Mouse (Mus musculus) intestine, embryonic 14.5 days (tissue): ENCODE measurements at regions not wholly inside any gene's neighbourhood (a gene's known extent, or its start where the extent isn't known, plus 50 kb on each side); places are given as distances from the start of the nearest gene placed in this dataset.
A peak's percentile ranks its signal among the peaks of the same experiment; 100 is the strongest.

Source experiments
- ATAC-seq: fragments of 200-750 bp; cut with Nextera tagmentation; replicated peaks from 2 replicates; pipeline ENCODE4 v1.8.0; 2017; ENCODE audit warnings: low read depth, moderate number of reproducible peaks, moderate TSS enrichment, moderate library complexity; ENCODE audit not compliant: low FRiP score, low TSS enrichment
- DNase-seq: peaks from one replicate; pipeline ENCODE4 v3.0.0-alpha.2; 2018; ENCODE audit warnings: low spot score
- H3K27ac ChIP-seq: fragments of 300-500 bp; sonication (generic); 2 replicates; pipeline ENCODE4 v1.5.1; 2014; ENCODE audit warnings: low read depth, mild to moderate bottlenecking, control low read depth
- H3K27me3 ChIP-seq: fragments of 300-500 bp; sonication (generic); replicated peaks from 2 replicates; pipeline ENCODE4 v1.6.1; 2014; ENCODE audit warnings: low read length, control low read depth; ENCODE audit not compliant: control insufficient read depth, insufficient read depth
- H3K36me3 ChIP-seq: fragments of 300-500 bp; sonication (generic); 2 replicates; pipeline ENCODE4 v1.6.1; 2014; ENCODE audit warnings: low read length, control low read depth; ENCODE audit not compliant: control insufficient read depth, insufficient read depth
- H3K4me1 ChIP-seq: fragments of 300-500 bp; sonication (generic); replicated peaks from 2 replicates; pipeline ENCODE4 v1.6.1; 2014; ENCODE audit warnings: low read length, control low read depth, mixed read lengths; ENCODE audit not compliant: control insufficient read depth, insufficient read depth
- H3K4me2 ChIP-seq: fragments of 300-500 bp; sonication (generic); 2 replicates; pipeline ENCODE4 v1.6.1; 2014; ENCODE audit warnings: low read length
- H3K4me3 ChIP-seq: fragments of 300-500 bp; sonication (generic); 2 replicates; pipeline ENCODE4 v1.5.1; 2014; ENCODE audit warnings: low read depth, low read length, control low read depth, mixed read lengths
- H3K9ac ChIP-seq: fragments of 300-500 bp; sonication (generic); 2 replicates; pipeline ENCODE4 v1.6.1; 2014; ENCODE audit warnings: mild to moderate bottlenecking, low read length
- H3K9me3 ChIP-seq: fragments of 300-500 bp; sonication (generic); 2 replicates; pipeline ENCODE4 v1.6.1; 2016; ENCODE audit warnings: low read length, control low read depth; ENCODE audit not compliant: control insufficient read depth
- WGBS: fragments of 180-500 bp; shearing (Covaris S2); extraction: QIAGEN DNeasy Blood & Tissue Kit; methylation state at CpG from one replicate; pipeline ENCODE4 v1.1.7; 2014; 5-methylcytosine and 5-hydroxymethylcytosine counted together

DNA sequence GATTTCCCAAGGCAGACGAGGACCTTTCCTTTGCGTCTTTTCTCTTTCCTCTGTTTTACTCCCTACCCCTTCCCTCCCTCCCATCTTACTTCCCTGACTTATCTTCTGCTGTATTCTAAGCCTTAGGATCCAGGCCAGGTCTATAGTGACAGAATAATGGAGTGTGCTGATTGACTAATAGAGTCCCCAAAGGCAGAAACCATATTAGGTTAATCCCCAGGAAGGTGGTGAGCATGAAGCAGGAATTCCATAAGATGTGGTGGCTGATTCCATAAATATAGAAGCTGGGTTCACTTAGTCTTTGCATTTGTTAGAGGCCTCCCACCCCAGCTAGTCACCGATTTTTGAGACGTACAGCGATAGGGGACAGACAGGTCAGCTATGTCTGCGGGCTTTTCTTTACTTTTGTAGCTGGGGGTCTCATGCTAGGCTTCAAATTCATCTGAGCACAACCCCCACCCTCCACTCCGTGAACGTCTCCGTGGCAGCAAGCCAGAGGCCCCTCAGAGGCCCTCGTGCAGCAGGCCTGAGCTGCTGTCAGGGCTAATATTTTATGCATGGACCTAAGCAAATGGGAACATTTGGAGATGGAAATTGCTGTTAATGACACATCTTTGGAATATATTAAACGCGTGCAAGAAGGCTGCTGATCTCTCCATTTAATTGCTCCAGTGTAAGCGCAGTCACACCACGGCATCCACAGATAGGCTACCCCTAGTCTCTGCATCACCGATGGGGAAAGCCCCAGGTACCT lies 145.8 kb upstream of the Rtl1 start:
- no peaks in the 10 kb centered on the region for H3K27me3 ChIP-seq
- no peak; the same call in 1 of the 2 replicates for ATAC-seq
- peaks cover 51% of the 10 kb centered on the region for H3K4me1 ChIP-seq
- WGBS = 35% methylated on average over 15 of the region's 15 CpGs
- DNase-seq = peak; percentile 72
- no peak overlapping the region for H3K4me2 ChIP-seq
- H3K36me3 ChIP-seq = peaks cover 28% of the 10 kb centered on the region
- H3K9me3 ChIP-seq = no peaks in the 10 kb centered on the region
- H3K27ac ChIP-seq = peak overlapping the region; percentile 79
- no peak overlapping the region for H3K9ac ChIP-seq
- H3K4me3 ChIP-seq = no peak overlapping the region

DNA sequence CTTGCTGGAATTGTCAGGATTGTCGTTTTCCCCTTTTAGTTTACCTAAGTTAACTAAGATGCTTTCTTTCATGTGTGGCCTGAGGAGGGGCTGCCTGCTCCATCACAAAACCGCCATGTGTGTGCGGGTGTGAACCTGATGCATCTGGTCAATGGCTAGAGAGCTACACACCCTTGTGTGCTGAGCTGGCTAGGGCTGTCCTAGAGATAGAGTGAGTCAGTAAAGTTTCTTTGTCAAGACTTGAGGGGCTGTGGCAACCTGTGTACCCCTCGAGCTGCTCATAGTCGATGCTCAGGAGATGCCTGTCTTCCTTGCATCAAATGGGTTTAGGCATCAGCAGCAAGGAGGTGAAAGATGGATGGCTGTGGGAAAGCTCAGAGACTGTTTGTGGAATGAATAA lies 147.1 kb upstream of the Rtl1 start:
- DNase-seq (peak; percentile 50), ATAC-seq (no peak)
- WGBS = 66% methylated on average over 5 of the region's 5 CpGs
- Histone ChIP-seq H3K9me3 (no peaks in the 10 kb centered on the region), H3K36me3 (peaks cover 21% of the 10 kb centered on the region), H3K4me3 (no peak overlapping the region), H3K9ac (no peak overlapping the region), H3K27me3 (no peaks in the 10 kb centered on the region), H3K27ac (peak overlapping the region; percentile 79; the same call in 1 of the 2 replicates), H3K4me2 (no peak overlapping the region), H3K4me1 (peaks cover 51% of the 10 kb centered on the region)

DNA sequence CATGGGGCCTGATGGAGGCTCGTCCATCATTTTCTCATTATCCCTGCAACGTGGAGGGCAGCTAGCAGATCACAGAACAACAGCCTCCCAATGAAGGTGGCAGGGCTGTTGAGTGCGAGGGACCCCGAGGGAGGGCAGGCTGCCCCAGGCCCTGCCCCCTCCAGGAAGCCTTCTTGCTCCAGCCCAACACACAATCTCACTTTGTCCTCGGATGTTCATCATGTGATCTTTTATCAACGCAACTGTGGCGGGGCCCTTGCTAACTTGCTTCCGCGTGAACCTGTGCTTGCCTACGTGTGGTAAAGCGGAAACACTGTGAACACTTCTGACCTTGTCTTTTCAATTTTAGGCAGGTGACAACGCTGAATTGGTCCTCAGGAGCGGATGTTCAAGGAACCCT lies 147.6 kb upstream of the Rtl1 start:
- Histone ChIP-seq H3K27ac (peak overlapping the region; percentile 79), H3K9ac (no peak overlapping the region), H3K9me3 (no peaks in the 10 kb centered on the region), H3K27me3 (no peaks in the 10 kb centered on the region), H3K4me3 (no peak overlapping the region), H3K4me2 (no peak overlapping the region), H3K36me3 (peaks cover 15% of the 10 kb centered on the region), H3K4me1 (peaks cover 51% of the 10 kb centered on the region)
- WGBS = 69% methylated on average over 13 of the region's 13 CpGs
- ATAC-seq (no peak), DNase-seq (peak; percentile 51)

DNA sequence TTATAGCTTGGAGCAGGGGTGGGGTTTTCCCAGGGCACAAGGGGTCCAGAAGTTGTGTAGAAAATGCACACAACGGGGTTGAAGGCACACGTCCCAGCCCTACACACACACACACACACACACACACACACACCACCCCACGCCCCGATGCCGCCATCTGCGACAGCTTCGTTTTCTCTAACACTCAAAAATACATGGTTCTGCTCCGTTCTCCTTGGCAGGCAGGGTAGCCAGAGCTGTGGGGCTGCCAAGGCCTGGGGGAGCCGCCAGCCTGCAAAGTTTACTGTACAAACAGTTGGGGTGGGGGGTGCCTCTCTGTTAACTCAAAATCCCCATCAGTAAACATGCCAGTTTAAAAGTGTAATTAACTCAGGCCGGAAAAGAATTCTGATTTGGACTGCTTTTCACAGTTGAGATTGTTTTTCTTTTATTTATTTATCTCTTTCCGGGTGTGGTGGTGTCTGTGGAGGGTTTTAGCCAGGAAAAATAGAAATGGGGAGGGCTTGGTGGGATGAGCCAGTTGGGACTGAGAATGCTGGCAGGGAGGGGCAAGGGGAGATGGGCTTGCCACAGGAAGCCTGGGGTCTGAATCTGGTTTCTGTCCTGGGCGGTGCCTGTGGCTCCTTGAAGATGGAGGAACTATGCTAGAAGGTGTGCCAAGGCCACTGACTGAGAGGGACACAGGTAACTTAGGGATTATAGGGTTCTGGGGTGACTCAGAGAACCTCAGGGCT lies 148.4 kb upstream of the Rtl1 start:
- peak overlapping the region; percentile 79 for H3K27ac ChIP-seq
- no peaks in the 10 kb centered on the region for H3K9me3 ChIP-seq
- no peak overlapping the region for H3K4me3 ChIP-seq
- peaks cover 51% of the 10 kb centered on the region for H3K4me1 ChIP-seq
- no peaks in the 10 kb centered on the region for H3K27me3 ChIP-seq
- H3K9ac ChIP-seq = no peak overlapping the region
- no peak overlapping the region for H3K4me2 ChIP-seq
- peak; percentile 61 for DNase-seq
- peaks cover 8% of the 10 kb centered on the region; the same call in 1 of the 2 replicates for H3K36me3 ChIP-seq
- WGBS = 41% methylated on average over 12 of the region's 12 CpGs
- no peak for ATAC-seq

DNA sequence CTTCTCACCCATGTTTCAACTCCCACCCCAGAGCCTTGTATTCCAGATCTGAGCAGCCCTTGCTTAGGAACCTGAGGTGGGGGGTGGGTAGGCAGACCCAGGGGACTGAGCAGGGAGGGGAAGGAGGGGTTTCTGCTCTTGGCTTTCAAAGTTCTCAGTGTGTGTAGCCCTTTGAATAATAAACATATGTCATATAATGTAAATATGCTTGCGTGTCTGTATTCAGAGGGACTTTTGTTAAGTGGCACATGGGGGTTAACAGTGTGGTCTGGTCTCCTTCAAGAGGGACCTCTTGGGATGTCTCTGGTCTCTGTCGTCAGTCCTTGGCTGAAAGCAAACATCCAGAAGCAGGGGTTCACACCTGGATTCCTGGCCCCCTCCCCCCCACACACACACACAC lies 149.1 kb upstream of the Rtl1 start:
- WGBS = 15% methylated on average over 2 of the region's 2 CpGs
- DNase-seq (peak; percentile 65), ATAC-seq (peak; percentile 68)
- no peaks in the 10 kb centered on the region for H3K27me3 ChIP-seq
- H3K4me3 ChIP-seq = no peak overlapping the region
- peaks cover 51% of the 10 kb centered on the region for H3K4me1 ChIP-seq
- H3K27ac ChIP-seq = peak overlapping the region; percentile 79
- H3K4me2 ChIP-seq = peak overlapping the region; percentile 42
- H3K9me3 ChIP-seq = no peaks in the 10 kb centered on the region
- peaks cover 5% of the 10 kb centered on the region; the same call in 1 of the 2 replicates for H3K36me3 ChIP-seq
- no peak overlapping the region; the same call in 1 of the 2 replicates for H3K9ac ChIP-seq

DNA sequence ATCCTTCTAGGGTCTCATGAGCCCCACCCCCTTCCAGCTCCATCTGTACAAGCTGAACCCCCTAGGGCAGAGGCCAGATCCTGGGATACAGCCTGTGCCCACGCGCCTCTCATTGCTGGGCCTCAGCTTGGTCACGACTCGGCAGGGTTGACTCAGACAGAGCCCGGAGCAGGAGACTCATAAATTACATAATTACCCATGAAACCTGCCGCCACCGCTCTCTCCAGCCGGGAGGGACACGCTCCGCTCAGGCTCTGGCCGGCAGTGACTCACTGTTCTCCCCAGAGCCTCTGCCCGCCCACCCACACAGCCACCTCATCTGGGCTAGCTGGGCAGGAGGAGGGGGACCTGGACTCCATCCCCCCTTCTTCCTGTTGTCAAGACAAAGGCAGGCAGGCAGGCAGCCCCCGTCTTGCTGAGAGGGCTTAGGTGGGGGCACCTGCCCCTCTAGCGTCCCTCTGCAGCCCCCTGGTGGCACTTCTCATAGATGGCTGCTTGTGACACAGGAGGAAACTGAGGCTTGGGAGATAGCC lies 149.6 kb upstream of the Rtl1 start:
- H3K9ac ChIP-seq = no peak overlapping the region; the same call in none of the 2 replicates
- H3K36me3 ChIP-seq = peaks cover 5% of the 10 kb centered on the region; the same call in 1 of the 2 replicates
- peak overlapping the region; percentile 79 for H3K27ac ChIP-seq
- DNase-seq (peak; percentile 86), ATAC-seq (peak; percentile 80)
- H3K27me3 ChIP-seq = no peaks in the 10 kb centered on the region
- peak overlapping the region; percentile 42 for H3K4me2 ChIP-seq
- H3K4me1 ChIP-seq = peaks cover 51% of the 10 kb centered on the region
- no peak overlapping the region for H3K4me3 ChIP-seq
- 1% methylated on average over 14 of the region's 14 CpGs for WGBS
- H3K9me3 ChIP-seq = no peaks in the 10 kb centered on the region

DNA sequence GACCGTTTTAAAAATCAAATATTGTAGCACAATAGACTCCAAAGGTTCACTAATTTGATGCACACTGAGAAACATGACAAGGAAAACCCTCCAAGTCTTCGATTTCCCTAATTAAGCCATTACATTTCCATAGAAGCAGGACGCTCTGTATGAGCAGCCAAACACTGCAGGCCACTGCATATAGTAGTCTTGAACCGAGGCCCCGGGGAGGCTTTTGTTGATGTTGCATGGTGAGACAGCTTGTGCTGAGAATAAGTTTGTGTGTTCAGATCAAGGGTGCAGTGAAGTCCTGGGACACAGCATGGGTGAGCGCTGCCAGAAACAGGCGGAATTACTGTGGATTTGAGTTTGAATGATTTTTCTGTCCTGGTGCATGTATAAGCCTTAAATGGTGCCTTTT lies 154.9 kb upstream of the Rtl1 start:
- 92% methylated on average over 7 of the region's 7 CpGs for WGBS
- ATAC-seq (no peak), DNase-seq (no peak)
- H3K4me1 ChIP-seq = 0 out of 2 replicates have a peak, but pooled peaks cover 4% of the 10 kb centered on the region
- H3K27ac ChIP-seq = no peak overlapping the region
- H3K9ac ChIP-seq = no peak overlapping the region
- H3K27me3 ChIP-seq = no peaks in the 10 kb centered on the region
- H3K4me3 ChIP-seq = no peak overlapping the region
- no peak overlapping the region for H3K4me2 ChIP-seq
- no peaks in the 10 kb centered on the region for H3K9me3 ChIP-seq
- no peaks in the 10 kb centered on the region for H3K36me3 ChIP-seq

DNA sequence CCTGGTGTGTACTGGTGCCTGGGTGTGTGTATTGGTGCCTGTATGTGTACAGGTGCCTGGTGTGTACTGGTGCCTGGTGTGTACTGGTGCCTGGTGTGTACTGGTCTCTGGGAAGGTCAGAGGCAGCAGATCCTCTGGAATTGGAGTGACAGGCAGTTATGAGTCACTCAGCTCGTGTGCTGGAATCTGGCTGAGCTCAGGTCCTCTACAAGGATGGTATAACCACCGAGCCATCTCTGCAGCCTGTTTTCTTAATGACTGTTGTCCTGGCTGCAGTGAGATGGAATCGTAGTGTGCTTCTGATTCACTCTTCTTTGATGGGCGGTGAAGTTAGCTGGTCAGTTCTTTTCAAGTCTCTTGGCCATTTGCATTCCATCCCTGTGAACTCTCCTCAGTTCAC lies 164.2 kb upstream of the Rtl1 start:
- Histone ChIP-seq H3K36me3 (no peaks in the 10 kb centered on the region), H3K27me3 (no peaks in the 10 kb centered on the region), H3K4me3 (no peak overlapping the region), H3K4me1 (no peaks in the 10 kb centered on the region), H3K9me3 (no peaks in the 10 kb centered on the region), H3K9ac (no peak overlapping the region), H3K4me2 (no peak overlapping the region), H3K27ac (no peak overlapping the region)
- no peak for DNase-seq
- 69% methylated on average over 4 of the region's 4 CpGs for WGBS
- no peak for ATAC-seq
